Mouse (Mus musculus) gastrocnemius, postnatal 14 days (tissue): ENCODE results near the gene Fam186a. TPM values are rescaled to one million over a fixed set of nuclear protein-coding genes. Genes with fewer than 3 reads are reported as not detected.

Experiments used
- DNase-seq: peaks from one replicate; pipeline ENCODE4 v3.0.0; 2021; ENCODE audit warnings: mixed read lengths
- intact Hi-C: fragments of 180-260 bp; cut with DNase I; formaldehyde crosslinking; loops from one replicate; pipeline ENCODE4 v1.15.1; 2025; ENCODE audit warnings: low total_unique reads
- total RNA-seq, 2 experiments: library from RNA; stranded (reverse); gene quantifications; 2 replicates each; pipeline ENCODE4 v1.2.3; 2021

Fam186a gene
- total RNA-seq, 2 experiments from 2014 or later, result 0.04 to 0.07 TPM

DNA sequence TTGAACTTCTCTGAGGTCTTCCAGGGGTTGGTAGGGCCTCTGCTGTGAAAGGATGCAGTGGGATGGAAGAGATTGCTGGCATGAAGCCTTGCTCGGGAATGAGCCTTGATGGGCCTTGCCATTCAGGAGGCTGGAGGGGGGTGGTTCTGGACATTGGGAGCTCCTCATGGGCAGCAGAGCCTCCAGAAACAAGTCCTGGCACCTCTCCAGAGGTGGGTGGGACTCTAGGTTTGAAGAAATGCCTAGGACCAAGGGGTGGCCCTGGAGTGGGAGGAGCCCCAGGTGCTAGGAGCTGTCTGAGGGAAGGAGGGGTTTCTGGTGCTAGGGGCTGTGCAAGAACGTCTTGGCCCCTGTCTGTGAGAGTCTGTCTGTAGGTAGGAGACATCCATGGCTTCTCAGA, 26.4 kb downstream of the Fam186a start:
- no peak for DNase-seq
- intact Hi-C loops, result no loop called here

DNA sequence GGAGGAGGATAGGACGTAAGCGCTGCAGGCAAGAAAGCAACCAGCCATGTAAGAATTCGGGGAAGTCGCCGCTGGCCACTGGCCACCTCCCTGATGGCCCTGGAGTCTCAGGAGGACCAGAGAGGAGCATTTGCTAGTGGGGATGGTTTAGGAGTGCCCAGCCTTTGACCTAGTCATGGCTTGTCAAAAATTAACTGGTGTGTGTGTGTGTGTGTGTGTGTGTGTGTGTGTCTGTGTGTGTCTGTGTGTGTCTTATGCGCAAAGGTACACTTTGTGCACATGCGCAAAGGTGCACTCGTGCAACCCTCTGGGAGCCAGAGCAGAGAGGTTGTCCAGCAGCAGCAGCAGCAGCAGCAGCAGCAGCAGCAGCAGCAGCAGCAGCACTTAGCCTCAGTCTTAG, 29.0 kb downstream of the Fam186a start:
- intact Hi-C loops, result no loop called here
- DNase-seq, result no peak

DNA sequence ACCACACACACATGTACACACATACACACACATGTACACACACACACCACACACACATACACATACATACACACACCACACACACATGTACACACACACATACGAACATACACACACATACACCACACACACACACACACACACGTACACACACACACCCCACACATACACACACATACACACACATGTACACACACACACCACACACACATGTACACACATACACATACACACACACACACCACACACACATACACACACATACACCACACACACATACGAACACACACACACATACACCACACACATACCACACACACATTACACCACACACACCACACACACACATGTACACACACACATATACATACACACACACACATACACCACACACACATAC, 30.2 kb downstream of the Fam186a start:
- intact Hi-C loops, result no loop called here
- no peak for DNase-seq

DNA sequence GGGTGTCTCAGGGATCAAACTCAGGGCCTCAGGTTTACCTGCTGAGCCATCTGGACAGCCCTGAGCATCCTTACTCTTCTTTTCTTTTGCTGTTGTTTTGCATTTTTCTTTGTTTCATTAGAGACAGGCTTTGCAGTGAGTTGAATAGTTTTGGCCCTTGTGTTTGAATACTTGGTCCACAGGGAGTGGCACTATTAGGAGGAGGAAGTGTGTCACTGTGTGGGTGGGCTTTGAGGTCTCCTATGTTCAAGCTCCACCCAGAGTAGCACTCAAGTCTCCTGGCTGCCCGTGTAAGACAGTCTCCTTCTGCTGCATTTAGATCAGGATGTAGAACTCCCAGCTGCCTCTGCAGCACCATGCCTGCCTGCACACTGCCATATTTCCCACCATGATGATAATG, 32.4 kb downstream of the Fam186a start:
- intact Hi-C loops, result no loop called here

DNA sequence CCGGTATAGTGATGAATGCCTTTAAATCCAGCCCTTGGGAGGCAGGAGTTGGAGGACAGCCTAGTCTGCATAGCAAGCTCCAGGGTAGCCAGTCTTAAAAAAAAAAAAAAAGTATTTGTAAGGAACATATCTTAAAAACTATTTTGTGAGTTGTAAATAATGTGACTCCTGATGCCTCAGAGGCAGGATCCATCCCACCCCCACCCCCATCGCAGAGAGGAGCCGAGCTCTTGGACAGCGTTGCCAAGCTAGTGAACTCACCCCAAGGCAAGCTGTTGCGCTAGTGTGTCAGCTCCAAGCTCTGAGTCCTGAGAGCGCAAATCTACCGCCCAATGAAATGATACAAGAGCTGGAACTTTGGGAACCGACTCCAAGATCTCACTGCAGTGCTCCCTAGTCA, 35.6 kb downstream of the Fam186a start:
- intact Hi-C loops, result no loop called here
- no peak for DNase-seq

More for the DNA sequence above, 32.4 kb downstream of the Fam186a start:
- DNase-seq, result no peak

DNA sequence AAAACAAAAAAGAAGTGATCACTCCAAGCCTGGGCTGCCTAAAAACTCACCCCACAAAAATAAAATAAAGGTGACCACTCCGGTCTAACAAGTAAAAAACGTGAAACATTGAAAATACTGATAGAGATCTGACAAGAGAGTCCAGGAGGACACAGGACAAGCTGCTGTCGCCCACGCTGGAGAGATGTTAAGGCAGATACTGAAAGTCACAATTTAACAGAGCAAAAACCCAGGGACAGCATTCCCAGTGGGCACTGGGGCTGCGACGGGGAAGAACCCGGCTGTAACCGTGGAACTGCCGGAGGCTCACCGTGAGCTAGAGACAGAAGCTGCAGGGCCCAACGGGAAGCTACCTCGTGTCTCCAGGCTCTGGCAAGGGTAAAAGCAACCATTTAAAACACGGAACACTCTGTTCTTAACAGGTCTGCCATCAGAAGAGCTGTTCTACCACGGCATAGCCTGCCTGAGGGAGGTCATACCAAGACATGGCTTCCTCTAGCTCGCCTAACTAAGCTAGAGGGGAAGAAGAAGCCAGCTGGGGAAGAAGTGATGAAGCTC, 47.2 kb downstream of the Fam186a start:
- intact Hi-C loops, result loop anchor here (10.0 kb wide), 1 partner anchor 325 kb away; the partner anchor contains the start of gene Aqp5
- DNase-seq, result no peak

DNA sequence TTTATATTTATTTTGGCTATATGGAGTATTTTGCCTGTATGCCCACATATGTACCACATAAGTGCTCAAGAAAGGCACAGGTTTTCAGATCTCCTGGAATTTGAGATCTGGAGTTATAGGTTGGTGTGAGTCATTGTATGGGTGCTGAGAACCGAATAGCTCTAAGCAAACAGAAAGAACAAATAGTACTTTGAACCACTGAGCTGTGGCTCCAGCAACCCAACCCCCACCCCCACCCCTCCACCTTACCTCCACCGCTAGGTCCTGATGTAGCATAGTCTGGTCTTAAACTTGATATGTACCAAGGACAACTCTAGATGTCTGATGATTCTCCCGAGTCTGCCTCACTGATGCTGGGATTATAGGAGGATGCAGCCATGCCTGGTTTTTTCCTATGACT, 49.6 kb downstream of the Fam186a start:
- no peak for DNase-seq
- intact Hi-C loops, result loop anchor here (10.0 kb wide), 1 partner anchor 322 kb away; the partner anchor contains the start of gene Aqp5

DNA sequence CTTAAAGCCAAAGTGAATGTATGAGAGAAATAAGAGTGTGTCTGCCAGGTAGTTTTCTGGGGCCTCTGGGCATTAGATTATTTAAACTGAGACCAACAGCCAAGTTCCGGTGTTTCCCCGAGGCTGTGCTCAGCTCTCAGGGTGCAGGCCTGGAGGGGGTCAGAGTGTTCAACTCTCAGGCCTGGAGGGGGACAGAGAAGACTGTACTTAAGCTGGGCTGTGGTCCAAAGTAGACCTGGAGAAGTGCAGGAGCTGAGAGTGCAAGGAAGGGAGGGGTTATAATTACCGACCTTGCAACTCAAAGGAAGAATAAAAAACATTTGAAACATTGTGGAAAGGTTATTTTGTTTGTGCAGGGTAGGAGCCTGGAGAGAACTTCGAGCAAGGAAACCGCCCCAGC, 52.2 kb downstream of the Fam186a start:
- no peak for DNase-seq
- intact Hi-C loops, result loop anchor here (10.0 kb wide), 1 partner anchor 320 kb away; the partner anchor contains the start of gene Aqp5

DNA sequence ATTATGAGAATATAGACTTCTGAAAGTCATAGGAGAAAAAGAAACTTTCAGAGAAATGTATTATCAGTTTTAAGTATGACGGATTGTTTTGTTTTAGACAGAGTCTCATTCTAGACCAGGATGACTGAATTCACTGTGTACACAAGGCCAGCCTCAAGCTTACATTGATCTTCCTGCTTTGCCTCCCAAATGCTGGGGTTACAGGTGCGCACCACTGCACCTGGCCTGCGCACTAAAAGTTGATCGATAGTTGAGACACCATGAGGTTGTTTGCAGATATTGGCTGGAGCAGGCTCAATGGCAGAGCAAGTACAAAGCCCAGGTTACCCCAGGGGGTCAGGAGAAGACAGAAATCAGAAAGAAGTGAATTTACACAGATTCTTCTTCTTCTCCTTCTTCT, 55.1 kb downstream of the Fam186a start:
- intact Hi-C loops, result loop anchor here (10.0 kb wide), 1 partner anchor 317 kb away; the partner anchor contains the start of gene Aqp5
- no peak for DNase-seq

DNA sequence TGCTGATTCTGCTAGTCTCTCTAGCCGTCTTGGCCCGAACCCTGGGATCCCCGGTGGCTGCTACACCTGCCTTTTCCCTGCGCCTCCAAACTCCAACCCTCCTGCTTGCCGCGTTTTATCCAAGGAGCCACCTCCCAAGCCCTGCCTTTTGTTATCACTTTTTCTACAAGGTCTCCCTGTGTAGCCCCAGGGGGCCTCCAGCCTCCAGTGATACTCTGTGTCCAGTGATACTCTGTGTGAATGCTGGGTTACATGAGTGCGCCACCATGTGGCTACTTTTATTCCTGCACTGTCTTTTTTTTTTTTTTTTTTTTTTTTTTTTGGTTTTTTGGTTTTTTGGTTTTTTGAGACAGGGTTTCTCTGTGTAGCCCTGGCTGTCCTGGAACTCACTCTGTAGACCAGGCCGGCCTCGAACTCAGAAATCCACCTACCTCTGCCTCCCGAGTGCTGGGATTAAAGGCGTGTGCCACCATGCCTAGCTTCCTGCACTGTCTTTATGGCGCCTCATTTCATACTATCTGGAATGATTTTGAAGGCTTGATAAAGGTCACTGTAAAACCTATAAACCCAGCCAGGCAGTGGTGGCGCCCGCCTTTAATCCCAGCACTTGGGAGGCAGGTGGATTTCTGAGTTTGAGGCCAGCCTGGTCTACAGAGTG, 57.4 kb downstream of the Fam186a start:
- peak; percentile 19 for DNase-seq
- intact Hi-C loops, result loop anchor here (10.0 kb wide), 1 partner anchor 185 kb away; the partner anchor contains the start of gene Cox14

DNA sequence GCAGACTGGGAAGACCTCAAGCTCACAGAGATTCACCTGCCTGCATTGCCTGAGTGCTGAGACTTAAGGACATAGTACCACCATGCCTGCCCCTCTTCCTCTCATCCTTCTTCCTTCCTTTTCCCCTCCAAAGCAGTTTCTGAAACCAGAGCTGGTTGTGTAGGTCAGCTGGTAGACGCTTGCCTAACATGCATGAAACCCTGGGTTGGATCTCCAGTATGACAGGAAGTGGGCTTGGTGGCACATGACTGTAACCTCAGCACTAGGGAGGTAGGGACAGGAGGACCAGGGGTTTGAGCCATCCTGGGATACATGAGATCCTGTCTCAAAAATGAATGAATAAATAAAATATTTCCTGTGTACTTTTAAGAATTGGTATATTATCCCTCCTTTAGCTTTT, 59.3 kb downstream of the Fam186a start:
- DNase-seq, result no peak
- intact Hi-C loops, result loop anchor here (10.0 kb wide), 1 partner anchor 183 kb away; the partner anchor contains the start of gene Cox14

DNA sequence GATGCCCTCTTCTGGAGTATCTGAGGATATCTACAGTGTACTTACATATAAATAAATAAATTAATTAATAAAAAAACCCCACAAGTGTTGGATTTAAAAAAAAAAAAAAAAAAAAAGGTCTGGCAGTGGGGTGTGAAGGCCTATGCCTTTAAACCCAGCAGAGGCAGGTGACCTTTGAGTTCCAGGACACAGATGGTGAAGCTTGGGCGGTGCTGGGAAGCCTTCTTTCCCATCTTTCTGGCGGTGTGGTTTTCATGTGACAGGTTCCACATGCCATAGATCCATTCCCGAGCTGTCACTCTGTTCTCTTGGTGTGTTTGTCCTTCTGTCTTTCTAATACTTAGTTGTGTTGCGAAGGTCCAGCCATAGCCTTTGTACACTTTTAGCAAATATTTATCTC, 59.8 kb downstream of the Fam186a start:
- intact Hi-C loops, result loop anchor here (10.0 kb wide), 1 partner anchor 182 kb away; the partner anchor contains the start of gene Cox14
- no peak for DNase-seq

DNA sequence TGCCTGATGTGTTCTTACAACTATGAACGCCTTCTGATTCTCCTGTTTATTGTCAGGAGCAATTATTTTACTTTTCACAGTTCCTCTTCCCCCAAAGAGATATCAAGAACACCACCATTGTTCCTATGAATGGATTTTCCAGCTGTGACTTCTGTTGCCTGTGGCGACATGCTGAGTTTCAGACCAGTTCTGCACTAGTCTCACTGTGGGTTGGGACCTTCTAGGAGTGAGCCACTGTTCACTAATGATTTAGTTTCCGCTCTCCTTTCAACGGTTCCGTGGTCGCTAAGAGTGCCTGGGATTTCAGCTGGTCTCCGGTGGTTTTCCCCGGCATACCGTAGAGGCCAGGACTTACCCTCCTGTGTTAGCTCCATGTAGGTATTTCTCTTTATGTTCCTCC, 62.0 kb downstream of the Fam186a start:
- intact Hi-C loops, result loop anchor here (10.0 kb wide), 1 partner anchor 180 kb away; the partner anchor contains the start of gene Cox14
- DNase-seq, result no peak

DNA sequence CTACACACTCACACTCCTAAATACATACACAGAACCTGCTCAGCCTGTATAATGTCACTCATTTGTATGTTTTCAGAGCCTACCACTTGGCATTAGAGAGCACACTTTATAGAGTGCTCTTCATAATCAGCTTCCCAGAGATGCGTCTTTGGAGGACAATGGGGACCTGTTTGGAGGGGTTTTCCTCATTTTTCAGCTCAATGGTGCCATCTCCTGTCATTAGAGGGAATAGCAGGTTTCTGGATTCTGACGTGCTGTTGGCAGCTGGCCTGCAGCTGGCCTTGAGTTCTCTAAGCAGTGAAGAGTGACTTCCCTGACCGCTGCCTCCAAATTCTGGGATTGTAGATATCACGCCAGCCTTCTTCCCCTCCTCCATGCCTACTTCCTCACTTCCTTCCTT, 62.5 kb downstream of the Fam186a start:
- peak; percentile 75 for DNase-seq
- intact Hi-C loops, result loop anchor here (10.0 kb wide), 1 partner anchor 180 kb away; the partner anchor contains the start of gene Cox14

DNA sequence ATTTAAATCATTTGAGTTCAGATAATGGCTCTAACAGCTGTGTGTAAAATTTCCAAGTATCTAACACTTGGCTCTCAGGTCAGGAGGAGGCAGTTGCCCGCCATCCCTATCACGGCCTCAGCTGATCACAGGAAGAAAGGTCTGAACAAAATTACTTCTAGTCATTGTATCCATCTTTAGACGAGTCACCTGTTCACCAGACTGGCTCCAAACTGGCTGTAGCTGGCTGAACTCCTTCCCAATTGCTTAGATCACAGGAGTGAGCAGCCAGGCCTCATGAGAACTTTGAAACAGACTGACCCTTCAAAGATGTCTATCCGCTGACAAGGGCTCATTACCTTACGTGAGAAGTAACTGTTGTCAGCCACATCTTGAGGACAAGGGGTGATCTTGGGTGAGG, 63.6 kb downstream of the Fam186a start:
- intact Hi-C loops, result loop anchor here (10.0 kb wide), 1 partner anchor 178 kb away; the partner anchor contains the start of gene Cox14
- DNase-seq, result no peak

DNA sequence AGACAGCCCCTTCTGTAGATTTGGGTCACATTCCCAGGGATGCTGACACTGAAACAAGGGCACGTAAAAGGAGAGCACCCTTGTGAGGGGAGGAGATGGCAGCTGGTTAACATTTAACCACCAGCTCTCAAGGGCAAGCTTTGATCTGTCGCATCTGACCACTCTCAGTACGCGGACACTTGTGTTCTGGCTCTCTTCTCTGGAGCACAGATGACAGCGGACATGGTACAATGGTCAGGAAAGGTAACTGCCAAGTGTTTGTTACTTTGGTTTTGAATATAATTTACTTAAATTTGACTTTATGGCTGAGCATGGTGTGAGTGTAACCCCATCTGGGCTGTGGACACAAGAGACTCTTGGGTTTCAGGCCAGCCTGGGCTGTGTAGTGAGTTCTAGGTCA, 64.1 kb downstream of the Fam186a start:
- DNase-seq, result no peak
- intact Hi-C loops, result loop anchor here (10.0 kb wide), 1 partner anchor 178 kb away; the partner anchor contains the start of gene Cox14

DNA sequence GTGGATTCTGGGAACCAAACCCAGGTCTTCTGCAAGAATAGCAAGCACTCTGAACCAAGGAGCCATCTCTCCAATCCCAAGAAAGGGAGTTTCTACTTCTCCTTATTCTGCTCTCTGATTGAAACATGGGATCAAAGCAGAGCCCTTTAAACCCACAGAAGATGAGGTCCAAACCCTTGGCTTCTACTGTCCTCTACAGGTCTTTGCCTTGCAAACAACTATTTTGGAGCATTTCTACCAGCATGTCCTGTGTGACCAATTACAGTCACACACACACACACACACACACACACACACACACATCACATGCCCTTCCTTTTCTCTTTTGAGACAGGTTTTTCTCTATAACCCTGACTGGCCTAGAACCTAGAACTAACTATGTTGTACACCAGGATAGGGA, 70.2 kb downstream of the Fam186a start:
- no peak for DNase-seq
- intact Hi-C loops, result loop anchor here (5.0 kb wide), 1 partner anchor 104 kb away; no protein-coding TSS in a partner anchor

DNA sequence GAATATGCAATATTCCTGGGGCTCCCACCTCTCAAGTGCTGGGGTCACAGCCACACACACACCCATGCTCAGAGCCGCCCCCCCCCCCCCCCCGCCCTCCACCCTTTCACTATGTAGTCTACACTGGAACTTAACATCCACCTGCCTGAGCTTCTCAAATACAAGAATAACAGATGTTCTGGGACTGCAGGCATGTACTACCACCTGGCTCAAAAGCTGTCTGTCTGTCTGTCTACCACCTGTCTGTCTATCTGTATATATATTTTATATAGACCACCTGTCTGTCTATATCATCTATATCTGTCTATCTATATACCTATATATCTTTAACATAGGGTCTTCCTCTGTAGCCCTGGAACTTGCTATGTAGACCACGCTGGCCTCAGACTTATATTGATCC, 75.5 kb downstream of the Fam186a start:
- intact Hi-C loops, result no loop called here
- DNase-seq, result no peak

DNA sequence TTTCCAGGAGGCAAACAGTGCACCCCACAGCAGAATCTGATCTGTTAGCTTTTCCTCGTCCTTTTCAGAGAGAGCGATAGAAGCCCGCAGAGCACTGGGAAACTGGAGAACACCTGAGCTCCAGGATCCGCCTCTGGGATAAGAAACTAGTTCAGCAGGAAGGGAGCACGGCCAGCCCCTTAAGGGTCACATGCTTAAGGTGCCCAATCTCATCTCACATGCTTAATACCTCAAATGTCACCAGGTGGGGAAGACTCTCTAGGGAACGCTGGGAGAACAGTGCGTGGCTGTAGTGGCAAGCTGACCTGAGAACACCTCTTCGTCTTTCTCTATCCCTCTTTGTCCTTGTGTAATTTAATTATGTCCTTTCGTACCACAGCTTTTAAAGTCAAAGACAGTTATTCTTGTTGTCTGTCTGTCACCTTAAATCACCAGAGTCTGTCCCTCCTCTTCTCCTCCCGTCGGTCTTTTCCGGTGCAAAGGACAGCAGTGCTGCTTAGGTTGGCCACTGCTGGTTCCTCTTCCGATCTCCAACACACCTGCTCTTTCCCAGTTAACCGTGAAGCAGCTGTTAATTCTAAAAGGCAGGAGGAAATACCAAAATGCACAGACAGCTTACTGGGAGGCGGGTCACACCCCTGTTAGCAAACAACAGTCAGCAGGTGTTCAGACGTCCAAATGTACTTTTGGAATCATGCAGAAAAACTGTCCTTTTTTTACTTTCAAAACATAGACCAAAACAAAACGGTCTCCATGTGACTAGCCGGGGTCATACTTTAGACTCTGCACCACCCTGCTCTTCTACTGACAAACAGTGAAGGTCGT, 76.2 kb downstream of the Fam186a start:
- intact Hi-C loops, result no loop called here
- DNase-seq, result no peak
